Mouse (Mus musculus): ENCODE data around the gene Ppp4c. TPM values are rescaled to one million over a fixed set of nuclear protein-coding genes. Genes with fewer than 3 reads are reported as not detected.

Gene Ppp4c
- polyA plus RNA-seq, 1 experiment, result 482 TPM

DNA sequence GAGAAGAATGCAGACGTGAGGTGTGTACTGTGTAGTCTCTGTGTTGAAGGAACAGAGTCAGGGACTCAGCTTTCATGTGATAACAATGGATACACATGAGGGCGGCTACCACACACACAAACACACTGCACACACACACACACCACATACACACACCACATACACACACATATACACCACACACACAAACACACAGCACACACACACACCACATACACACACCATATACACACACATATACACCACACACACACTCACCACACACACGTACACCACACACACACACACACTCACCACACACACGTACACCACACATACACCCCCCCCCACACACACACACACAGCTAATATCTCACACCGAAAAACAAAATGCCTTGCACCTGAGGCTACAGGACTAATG, 50.8 kb downstream of the Ppp4c start:
- no peaks in the 10 kb centered on the region for H3K4me1 ChIP-seq (replicated peaks; ENCODE audit: control insufficient read depth, insufficient read depth, low read length)
- H3K27me3 ChIP-seq (ENCODE audit: control insufficient read depth, insufficient read depth, low read length), result no peaks in the 10 kb centered on the region
- H3K4me3 ChIP-seq (ENCODE audit: control insufficient read depth, insufficient read depth, low read length), result no peak overlapping the region
- no peaks in the 10 kb centered on the region for H3K36me3 ChIP-seq (ENCODE audit: control insufficient read depth, insufficient read depth, low read length)
- TF ChIP-seq CTCF (IDR thresholded peaks at IDR 0.05; ENCODE audit: borderline replicate concordance, control insufficient read depth, extremely low read depth, insufficient read depth, low read length, poor library complexity), result no peak
- no peak for DNase-seq
- 97% methylated on average over 5 of the region's 5 CpGs for WGBS
- no peak overlapping the region for H3K27ac ChIP-seq (ENCODE audit: control insufficient read depth, insufficient read depth, low read length)

- Histone ChIP-seq H3K4me1 (replicated peaks; ENCODE audit: control insufficient read depth, insufficient read depth, low read length) (no peaks in the 10 kb centered on the region), H3K36me3 (ENCODE audit: control insufficient read depth, insufficient read depth, low read length) (no peaks in the 10 kb centered on the region), H3K27ac (ENCODE audit: control insufficient read depth, insufficient read depth, low read length) (no peak overlapping the region), H3K27me3 (ENCODE audit: control insufficient read depth, insufficient read depth, low read length) (no peaks in the 10 kb centered on the region), H3K4me3 (ENCODE audit: control insufficient read depth, insufficient read depth, low read length) (no peak overlapping the region)
- DNase-seq, result no peak
- no peak for TF ChIP-seq CTCF (IDR thresholded peaks at IDR 0.05; ENCODE audit: borderline replicate concordance, control insufficient read depth, extremely low read depth, insufficient read depth, low read length, poor library complexity)
- TF ChIP-seq POLR2A (IDR thresholded peaks at IDR 0.05; ENCODE audit: control insufficient read depth, extremely low read depth, insufficient read depth, low read length, poor library complexity), result no peak
- WGBS, result 85% methylated on average over 5 of the region's 5 CpGs
Measured at GRCm38 (mm10) chr7:126740977-126741376, 51.3 kb downstream of the Ppp4c start.

- Histone ChIP-seq H3K4me3 (ENCODE audit: control insufficient read depth, insufficient read depth, low read length) (no peak overlapping the region), H3K27me3 (ENCODE audit: control insufficient read depth, insufficient read depth, low read length) (no peaks in the 10 kb centered on the region), H3K27ac (ENCODE audit: control insufficient read depth, insufficient read depth, low read length) (no peak overlapping the region), H3K4me1 (replicated peaks; ENCODE audit: control insufficient read depth, insufficient read depth, low read length) (no peaks in the 10 kb centered on the region), H3K36me3 (ENCODE audit: control insufficient read depth, insufficient read depth, low read length) (no peaks in the 10 kb centered on the region)
- no peak for DNase-seq
- 93% methylated on average over 13 of the region's 13 CpGs for WGBS
- TF ChIP-seq POLR2A (IDR thresholded peaks at IDR 0.05; ENCODE audit: control insufficient read depth, extremely low read depth, insufficient read depth, low read length, poor library complexity), result no peak
Measured at GRCm38 (mm10) chr7:126740132-126740735, 52.1 kb downstream of the Ppp4c start.

DNA sequence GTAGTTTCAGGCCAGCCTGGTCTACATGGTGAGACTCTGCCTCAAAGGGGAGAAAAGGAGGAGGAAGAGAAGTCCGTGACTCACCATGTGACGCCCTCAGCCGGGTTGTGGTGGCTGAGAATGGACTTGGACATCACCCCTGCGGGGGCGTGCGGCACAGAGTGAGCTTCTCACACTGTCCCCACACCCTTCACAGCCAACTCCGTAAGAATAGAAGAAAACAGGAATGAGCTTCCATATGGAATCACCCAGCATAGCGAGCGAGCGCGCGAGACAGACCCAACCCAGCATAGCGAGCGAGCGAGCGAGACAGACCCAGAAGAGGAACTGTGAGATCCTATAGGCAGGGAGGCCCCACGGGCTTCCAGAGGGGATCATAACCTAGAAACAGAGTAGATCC, 52.7 kb downstream of the Ppp4c start:
- Histone ChIP-seq H3K27me3 (ENCODE audit: control insufficient read depth, insufficient read depth, low read length) (no peaks in the 10 kb centered on the region), H3K4me3 (ENCODE audit: control insufficient read depth, insufficient read depth, low read length) (no peak overlapping the region), H3K36me3 (ENCODE audit: control insufficient read depth, insufficient read depth, low read length) (no peaks in the 10 kb centered on the region), H3K4me1 (replicated peaks; ENCODE audit: control insufficient read depth, insufficient read depth, low read length) (no peaks in the 10 kb centered on the region), H3K27ac (ENCODE audit: control insufficient read depth, insufficient read depth, low read length) (no peak overlapping the region)
- TF ChIP-seq POLR2A (IDR thresholded peaks at IDR 0.05; ENCODE audit: control insufficient read depth, extremely low read depth, insufficient read depth, low read length, poor library complexity) (no peak), CTCF (IDR thresholded peaks at IDR 0.05; ENCODE audit: borderline replicate concordance, control insufficient read depth, extremely low read depth, insufficient read depth, low read length, poor library complexity) (no peak)
- WGBS, result 92% methylated on average over 17 of the region's 17 CpGs
- no peak for DNase-seq

GRCm38 (mm10) chr7:126736122-126736521, 56.2 kb downstream of the Ppp4c start:
- H3K4me1 ChIP-seq (replicated peaks; ENCODE audit: control insufficient read depth, insufficient read depth, low read length), result no peaks in the 10 kb centered on the region
- no peak for DNase-seq
- no peak overlapping the region for H3K27ac ChIP-seq (ENCODE audit: control insufficient read depth, insufficient read depth, low read length)
- WGBS, result 93% methylated on average over 8 of the region's 8 CpGs
- H3K4me3 ChIP-seq (ENCODE audit: control insufficient read depth, insufficient read depth, low read length), result no peak overlapping the region
- TF ChIP-seq CTCF (IDR thresholded peaks at IDR 0.05; ENCODE audit: borderline replicate concordance, control insufficient read depth, extremely low read depth, insufficient read depth, low read length, poor library complexity) (no peak), POLR2A (IDR thresholded peaks at IDR 0.05; ENCODE audit: control insufficient read depth, extremely low read depth, insufficient read depth, low read length, poor library complexity) (no peak)
- no peaks in the 10 kb centered on the region for H3K27me3 ChIP-seq (ENCODE audit: control insufficient read depth, insufficient read depth, low read length)
- no peaks in the 10 kb centered on the region for H3K36me3 ChIP-seq (ENCODE audit: control insufficient read depth, insufficient read depth, low read length)

Other genes starting within 250 kb of the Ppp4c start
- 120 and 126 TPM in 2 replicates for gene Eif3c, start 226.1 kb downstream of the Ppp4c start, polyA plus RNA-seq (2012; rRNA removed)
- gene Apobr, start 207.6 kb downstream of the Ppp4c start, polyA plus RNA-seq (2012; rRNA removed), result 6.8 and 7.2 TPM in 2 replicates
- gene Cln3, start 206.7 kb downstream of the Ppp4c start, polyA plus RNA-seq (2012; rRNA removed), result 90.6 and 141 TPM in 2 replicates
- gene Il27, start 197.6 kb downstream of the Ppp4c start, polyA plus RNA-seq (2012; rRNA removed), result 1.8 and 3.0 TPM in 2 replicates
- 5.2 and 7.1 TPM in 2 replicates for gene Nupr1, start 161.6 kb downstream of the Ppp4c start, polyA plus RNA-seq (2012; rRNA removed)
- 72.9 and 99.6 TPM in 2 replicates for gene Sgf29, start 143.2 kb downstream of the Ppp4c start, polyA plus RNA-seq (2012; rRNA removed)
- 8.6 and 14.8 TPM in 2 replicates for gene Sult1a1, start 116.1 kb downstream of the Ppp4c start, polyA plus RNA-seq (2012; rRNA removed)
- 45.6 and 51.3 TPM in 2 replicates for gene Bola2, start 97.1 kb downstream of the Ppp4c start, polyA plus RNA-seq (2012; rRNA removed)
- gene Slx1b, start 96.7 kb downstream of the Ppp4c start, polyA plus RNA-seq (2012; rRNA removed), result 34.6 and 36.7 TPM in 2 replicates
- 2,939 and 3,162 TPM in 2 replicates for gene Coro1a, start 84.7 kb downstream of the Ppp4c start, polyA plus RNA-seq (2012; rRNA removed)
- gene Mapk3, start 32.9 kb downstream of the Ppp4c start, polyA plus RNA-seq (2012; rRNA removed), result 130 and 131 TPM in 2 replicates
- 15.7 and 106 TPM in 2 replicates for gene Gdpd3, start 26.2 kb downstream of the Ppp4c start, polyA plus RNA-seq (2012; rRNA removed)
- 622 and 685 TPM in 2 replicates for gene Ypel3, start 15.5 kb downstream of the Ppp4c start, polyA plus RNA-seq (2012; rRNA removed)
- gene Tbx6, start 11.0 kb downstream of the Ppp4c start, polyA plus RNA-seq (2012; rRNA removed), result 25.0 and 37.9 TPM in 2 replicates
- gene Fam57b, start 5.2 kb upstream of the Ppp4c start, polyA plus RNA-seq (2012; rRNA removed), result 2.9 and 3.3 TPM in 2 replicates
- gene 4930451I11Rik, start 39.1 kb upstream of the Ppp4c start, polyA plus RNA-seq (2012; rRNA removed), result not detected in 2 replicates
- gene Doc2a, start 54.9 kb upstream of the Ppp4c start, polyA plus RNA-seq (2012; rRNA removed), result 0.12 and 0.13 TPM in 2 replicates
- 18.7 and 24.6 TPM in 2 replicates for gene Hirip3, start 69.5 kb upstream of the Ppp4c start, polyA plus RNA-seq (2012; rRNA removed)
- gene Ino80e, start 69.9 kb upstream of the Ppp4c start, polyA plus RNA-seq (2012; rRNA removed), result 120 and 122 TPM in 2 replicates
- 182 and 198 TPM in 2 replicates for gene Taok2, start 92.2 kb upstream of the Ppp4c start, polyA plus RNA-seq (2012; rRNA removed)
- 87.7 and 94.7 TPM in 2 replicates for gene Tmem219, start 130.4 kb upstream of the Ppp4c start, polyA plus RNA-seq (2012; rRNA removed)
- 38.8 and 42.4 TPM in 2 replicates for gene Kctd13, start 136.4 kb upstream of the Ppp4c start, polyA plus RNA-seq (2012; rRNA removed)
- gene Asphd1, start 157.1 kb upstream of the Ppp4c start, polyA plus RNA-seq (2012; rRNA removed), result 0.33 and 0.35 TPM in 2 replicates
- gene Sez6l2, start 158.1 kb upstream of the Ppp4c start, polyA plus RNA-seq (2012; rRNA removed), result 2.9 and 3.7 TPM in 2 replicates
- gene Cdipt, start 183.4 kb upstream of the Ppp4c start, polyA plus RNA-seq (2012; rRNA removed), result 280 and 294 TPM in 2 replicates
- 0.34 and 1.0 TPM in 2 replicates for gene Cdiptos, start 183.6 kb upstream of the Ppp4c start, polyA plus RNA-seq (2012; rRNA removed)
- gene Mvp, start 222.1 kb upstream of the Ppp4c start, polyA plus RNA-seq (2012; rRNA removed), result 42.5 and 64.9 TPM in 2 replicates
- 5.4 and 6.2 TPM in 2 replicates for gene Pagr1b, start 224.0 kb upstream of the Ppp4c start, polyA plus RNA-seq (2012; rRNA removed)
- gene Pagr1a, start 224.9 kb upstream of the Ppp4c start, polyA plus RNA-seq (2012; rRNA removed), result 11.9 and 12.7 TPM in 2 replicates
- 103 and 113 TPM in 2 replicates for gene Gm42742, start 228.6 kb upstream of the Ppp4c start, polyA plus RNA-seq (2012; rRNA removed)
- gene Prrt2, start 228.7 kb upstream of the Ppp4c start, polyA plus RNA-seq (2012; rRNA removed), result 49.7 and 53.1 TPM in 2 replicates
- gene Maz, start 234.5 kb upstream of the Ppp4c start, polyA plus RNA-seq (2012; rRNA removed), result 954 and 1,846 TPM in 2 replicates
- 50.5 and 66.8 TPM in 2 replicates for gene Kif22, start 250.0 kb upstream of the Ppp4c start, polyA plus RNA-seq (2012; rRNA removed)

All from thymus, adult 2 months (tissue).